Mouse (Mus musculus): Measurements from ENCODE around the gene Kcnb1. TPM values are rescaled to one million over a fixed set of nuclear protein-coding genes. Genes with fewer than 3 reads are reported as not detected.

Gene Kcnb1
- total RNA-seq, 2 experiments from 2014 or later: 17.6 to 46.0 TPM

GRCm38 (mm10) chr2:167130050-167130770, 59.7 kb downstream of the Kcnb1 start:
- DNase-seq (ENCODE audit: low spot score in 2 of 2): no peak

GRCm38 (mm10) chr2:167129608-167129955, 60.4 kb downstream of the Kcnb1 start:
- DNase-seq (ENCODE audit: low spot score in 2 of 2): no peak

GRCm38 (mm10) chr2:167128699-167129607, 61.0 kb downstream of the Kcnb1 start:
- DNase-seq (ENCODE audit: low spot score in 2 of 2): no peak

GRCm38 (mm10) chr2:167127404-167127803, 62.6 kb downstream of the Kcnb1 start:
- no peak for DNase-seq (ENCODE audit: low spot score in 2 of 2)

GRCm38 (mm10) chr2:167125781-167126180, 64.2 kb downstream of the Kcnb1 start:
- DNase-seq (ENCODE audit: low spot score in 2 of 2): no peak

DNA sequence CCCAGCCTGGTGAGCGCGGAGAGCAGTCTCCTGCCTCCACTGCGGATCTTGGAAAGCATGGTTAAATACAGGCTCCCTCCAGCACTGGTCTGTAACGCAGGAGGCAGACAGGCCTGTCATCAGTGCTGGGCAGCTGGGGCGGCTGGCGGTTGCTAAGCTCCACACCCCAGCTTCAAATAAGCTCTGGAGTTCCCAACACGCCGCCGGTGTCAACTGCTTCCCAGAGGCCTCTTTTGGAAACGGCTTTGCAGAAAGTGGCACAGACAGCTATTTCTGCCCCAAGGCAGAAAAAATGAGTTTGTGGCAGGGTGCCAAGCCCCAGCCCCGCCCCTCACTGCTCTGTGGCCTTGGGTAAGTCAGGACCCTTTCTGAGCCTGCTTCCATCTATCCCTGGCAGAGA, 66.0 kb downstream of the Kcnb1 start:
- peak in 1 of 2 experiments; percentile 47 for DNase-seq (ENCODE audit: low spot score in 2 of 2)

DNA sequence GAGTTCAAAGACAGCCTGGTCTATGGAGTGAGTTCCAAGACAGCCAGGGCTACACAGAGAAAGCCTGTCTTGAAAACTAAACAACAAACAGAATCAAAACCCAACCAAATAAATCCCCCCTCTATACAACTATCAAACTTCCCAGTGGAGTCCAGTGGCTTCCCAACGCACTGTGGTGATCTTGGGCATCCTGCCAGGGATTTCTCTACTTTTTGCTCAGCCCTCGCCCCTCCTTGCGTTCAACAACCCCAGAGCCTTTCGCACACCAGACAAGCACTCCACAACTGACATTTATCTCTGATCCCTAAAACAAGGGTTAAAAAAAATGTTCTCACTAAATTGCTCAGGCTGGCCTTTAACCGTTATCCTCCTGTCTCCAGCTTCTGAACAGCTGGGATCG, 67.2 kb downstream of the Kcnb1 start:
- no peak for DNase-seq (ENCODE audit: low spot score in 2 of 2)

- DNase-seq (ENCODE audit: low spot score in 2 of 2): peak; percentile 38 to 43
Measured at GRCm38 (mm10) chr2:167121996-167122395, 68.0 kb downstream of the Kcnb1 start.

- peak in 1 of 2 experiments; percentile 54 for DNase-seq (ENCODE audit: low spot score in 2 of 2)
Measured at GRCm38 (mm10) chr2:167121228-167121627, 68.7 kb downstream of the Kcnb1 start.

DNA sequence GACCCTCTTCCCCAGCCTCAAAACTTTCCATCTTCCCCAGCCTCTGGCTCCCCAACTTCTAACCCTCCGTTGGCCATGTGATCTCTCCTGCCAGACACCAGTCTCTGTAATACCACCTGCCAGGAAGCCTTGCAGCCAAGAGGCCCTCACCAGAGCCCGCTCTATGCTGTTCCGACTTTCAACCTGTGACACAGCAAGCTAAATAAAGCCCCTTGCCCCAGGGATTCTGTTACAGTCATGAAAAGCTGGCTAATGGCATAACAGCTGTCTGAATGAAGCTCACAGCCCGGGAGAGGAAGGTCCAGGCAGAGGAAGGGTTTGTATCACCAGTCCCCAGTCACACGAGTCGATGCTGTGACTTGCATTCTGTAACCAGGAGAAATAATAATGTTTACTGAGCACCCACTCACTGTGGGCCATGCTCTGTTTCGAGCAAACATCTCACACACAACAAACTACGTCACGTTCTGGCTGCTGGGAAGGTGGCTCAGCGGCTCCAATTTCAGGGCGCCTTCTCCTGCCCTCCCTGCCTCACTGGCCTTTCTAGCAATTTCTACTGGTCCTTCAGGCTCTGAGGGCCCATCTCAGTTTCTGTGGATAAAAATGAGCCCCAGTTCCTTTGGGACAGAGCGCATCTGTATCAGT, 69.6 kb downstream of the Kcnb1 start:
- DNase-seq (ENCODE audit: low spot score in 2 of 2): no peak

DNA sequence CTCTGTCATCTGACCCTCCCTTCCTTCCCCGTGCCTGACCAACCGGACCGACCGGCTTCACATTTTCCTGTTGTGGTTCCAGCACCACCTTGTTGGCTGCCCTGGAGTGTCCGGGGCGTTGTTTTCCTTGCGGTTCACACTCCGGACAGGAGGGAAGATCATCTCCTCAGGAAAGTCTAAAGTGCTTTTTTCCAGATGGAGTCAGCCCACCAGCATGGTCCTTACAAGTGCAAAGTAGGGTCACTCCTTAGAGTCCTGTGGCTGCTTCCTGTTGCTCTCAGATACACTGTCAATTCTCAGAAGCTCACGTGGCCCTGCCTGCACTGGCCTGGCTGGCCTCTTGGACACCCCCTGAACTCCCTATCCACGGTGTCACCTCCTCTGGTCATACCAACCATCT, 71.9 kb downstream of the Kcnb1 start:
- DNase-seq (ENCODE audit: low spot score in 2 of 2): peak in 1 of 2 experiments; percentile 29

DNA sequence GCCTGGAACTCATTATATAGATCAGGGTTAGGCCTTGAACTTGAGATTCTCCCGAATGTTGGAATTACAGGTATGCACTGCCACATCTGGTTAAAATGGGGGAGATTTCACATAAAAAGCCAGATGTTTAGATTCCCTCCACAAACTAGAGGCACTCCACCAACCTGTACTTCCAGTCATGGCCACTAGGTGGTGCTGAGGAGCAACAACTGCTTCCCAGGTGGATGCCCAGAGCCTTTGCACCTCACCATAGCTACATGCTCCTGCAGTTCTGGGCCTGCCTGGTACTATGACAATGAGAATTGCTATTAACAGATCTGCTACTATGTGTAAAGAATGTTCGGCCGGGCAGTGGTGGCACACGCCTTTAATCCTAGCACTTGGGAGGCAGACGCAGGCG, 77.2 kb downstream of the Kcnb1 start:
- DNase-seq (ENCODE audit: low spot score in 2 of 2): peak; percentile 90 to 94

- no peak for DNase-seq (ENCODE audit: low spot score in 2 of 2)
Measured at GRCm38 (mm10) chr2:167112259-167112658, 77.7 kb downstream of the Kcnb1 start.

GRCm38 (mm10) chr2:167109506-167109905, 80.4 kb downstream of the Kcnb1 start:
- DNase-seq (ENCODE audit: low spot score in 2 of 2): no peak

- DNase-seq (ENCODE audit: low spot score in 2 of 2): no peak
Measured at GRCm38 (mm10) chr2:167103546-167103945, 86.4 kb downstream of the Kcnb1 start.

DNA sequence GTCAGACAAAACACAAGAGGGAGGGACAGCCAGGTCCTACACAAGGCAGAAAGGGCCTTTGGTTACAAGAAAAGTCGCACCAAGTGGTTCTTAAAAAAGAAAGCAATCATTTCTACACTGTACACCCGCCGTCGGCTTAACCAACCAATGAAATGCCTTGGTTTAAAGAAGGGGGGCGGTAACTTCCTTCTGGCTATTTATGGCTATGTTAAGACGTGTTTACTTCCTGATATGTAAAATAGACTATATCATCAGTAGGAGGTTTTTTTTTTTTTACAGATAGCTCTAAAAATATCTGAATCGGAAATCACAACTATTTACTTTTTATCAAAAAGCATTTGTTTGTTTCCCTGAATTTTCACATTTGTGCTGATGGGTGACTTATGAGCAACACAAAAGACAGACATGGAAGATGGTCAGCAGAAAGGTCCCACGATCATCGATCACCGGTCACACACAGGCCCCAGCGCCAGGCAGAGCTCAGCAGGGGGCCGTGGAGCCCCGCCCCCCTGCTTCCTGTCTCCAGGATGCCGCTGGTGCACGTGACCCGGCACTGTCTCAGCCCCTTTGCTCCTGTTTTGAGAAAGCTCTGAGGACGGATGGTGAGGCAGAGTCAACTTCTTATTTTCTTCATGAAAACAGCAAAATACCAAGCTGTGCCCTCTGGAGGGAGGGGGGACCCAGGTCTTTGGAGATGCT, 88.1 kb downstream of the Kcnb1 start:
- peak in 1 of 2 experiments; percentile 44 for DNase-seq (ENCODE audit: low spot score in 2 of 2)

GRCm38 (mm10) chr2:167094688-167095087, 95.3 kb downstream of the Kcnb1 start:
- no peak for DNase-seq (ENCODE audit: low spot score in 2 of 2)

DNA sequence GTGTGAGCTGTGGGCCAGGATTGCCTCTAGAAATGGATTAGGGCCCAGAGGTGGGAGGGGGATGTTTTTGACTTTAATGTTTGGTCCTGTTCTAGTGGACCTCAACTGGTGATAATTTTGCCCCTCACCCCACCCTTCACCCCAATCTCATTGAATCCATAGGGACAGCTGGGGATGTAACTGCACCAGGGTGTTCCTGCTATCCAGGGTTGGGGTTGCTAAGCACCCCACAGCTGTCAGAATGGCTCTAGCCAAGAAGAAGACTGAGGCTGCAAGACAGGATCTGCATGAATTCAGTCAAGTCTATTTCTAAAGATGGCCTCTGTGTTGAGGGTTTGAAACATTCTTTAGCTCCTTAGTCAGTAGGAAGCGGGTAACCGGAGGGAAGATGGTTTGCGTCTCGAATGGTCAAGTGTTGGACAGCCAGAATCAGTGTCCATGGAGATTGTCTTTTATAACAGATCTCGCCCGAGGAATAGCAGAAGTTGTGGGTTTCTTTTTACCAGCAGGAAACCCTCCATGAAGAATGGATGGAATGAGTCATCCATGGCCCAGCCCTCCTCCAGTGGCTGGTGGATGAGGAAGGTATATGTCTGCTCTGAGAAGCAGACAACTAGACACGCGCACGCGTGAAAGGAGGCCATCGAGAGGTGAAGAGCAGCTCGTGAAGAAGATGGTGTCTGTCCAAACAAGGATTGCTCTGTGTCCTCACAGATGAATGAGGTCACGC, 96.6 kb downstream of the Kcnb1 start:
- no peak for DNase-seq (ENCODE audit: low spot score in 2 of 2)

GRCm38 (mm10) chr2:167090271-167090670, 99.7 kb downstream of the Kcnb1 start:
- DNase-seq (ENCODE audit: low spot score in 2 of 2): no peak

DNA sequence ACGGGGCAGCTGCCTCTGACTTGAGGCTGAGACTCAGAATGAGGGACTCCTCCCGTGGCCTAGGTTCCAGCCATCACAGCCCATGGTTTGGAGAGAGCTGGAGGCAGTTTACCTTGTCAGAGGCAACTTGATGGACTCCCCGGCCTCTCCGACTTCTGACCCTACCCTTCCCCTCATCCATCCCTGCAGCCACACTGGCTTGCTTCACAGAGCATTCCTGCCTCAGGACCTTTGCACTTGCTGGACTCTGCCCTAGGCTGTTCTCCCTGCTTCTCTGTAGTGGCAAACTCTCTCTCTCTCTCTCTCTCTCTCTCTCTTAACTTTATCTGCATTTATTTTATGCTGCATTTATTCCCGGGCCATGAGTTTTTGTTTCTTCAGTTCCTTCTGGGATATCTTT, 103.1 kb downstream of the Kcnb1 start:
- no peak for DNase-seq (ENCODE audit: low spot score in 2 of 2)

Data from adrenal gland, adult 18-20 months (tissue).